Mouse (Mus musculus): ENCODE data around the gene Prkacb. TPM values are rescaled to one million over a fixed set of nuclear protein-coding genes. Genes with fewer than 3 reads are reported as not detected.

Prkacb gene
- polyA plus RNA-seq, 1 experiment from 2014 or later, result 162 TPM

DNA sequence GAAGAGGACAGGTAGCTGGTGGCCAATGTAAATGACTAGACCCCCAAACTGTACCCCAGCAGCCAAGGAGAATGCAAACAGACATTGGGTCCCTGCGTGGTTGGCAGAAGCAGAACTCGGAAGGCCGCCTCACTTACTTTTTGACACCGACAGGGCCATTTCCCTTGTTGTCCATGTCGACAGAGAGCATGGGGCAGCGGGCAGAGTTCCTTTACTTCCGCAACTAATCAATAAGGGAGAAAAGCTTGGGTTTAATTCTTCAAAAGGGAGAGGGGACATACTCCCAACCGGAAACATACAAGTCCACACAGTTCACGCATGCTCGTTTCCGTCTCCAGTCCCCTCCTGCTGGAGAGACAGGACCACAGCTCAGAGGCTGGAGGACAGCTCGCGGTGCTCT, 132.2 kb downstream of the Prkacb start:
- H3K9me3 ChIP-seq, result no peaks in the 10 kb centered on the region
- no peak overlapping the region for H3K27ac ChIP-seq (replicated peaks)
- peaks cover 23% of the 10 kb centered on the region for H3K4me1 ChIP-seq
- H3K9ac ChIP-seq (replicated peaks), result no peak overlapping the region
- 93% methylated on average over 13 of the region's 13 CpGs for WGBS
- H3K27me3 ChIP-seq, result no peaks in the 10 kb centered on the region
- no peak for ATAC-seq (replicated peaks)
- H3K36me3 ChIP-seq, result no peaks in the 10 kb centered on the region
- H3K4me2 ChIP-seq (replicated peaks), result no peak overlapping the region
- H3K4me3 ChIP-seq, result no peak overlapping the region

DNA sequence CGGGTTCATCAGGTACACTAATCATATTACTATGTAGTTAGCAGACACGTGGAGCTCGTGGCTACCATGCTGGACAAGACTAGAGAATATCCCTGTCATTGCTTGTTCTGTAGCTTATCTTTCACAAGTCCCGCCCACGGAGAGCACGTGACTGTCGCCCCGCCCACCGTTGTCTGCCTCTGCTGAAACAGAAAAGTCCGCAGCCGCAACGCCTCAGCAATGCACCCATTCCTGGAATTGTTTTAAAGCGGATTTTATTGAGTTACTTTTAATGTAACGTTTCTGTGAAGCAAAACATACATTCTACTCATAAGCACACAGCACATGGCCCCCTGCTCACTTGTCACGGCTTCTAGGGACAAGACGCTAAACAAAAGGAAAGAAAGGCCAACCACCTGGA, 133.1 kb downstream of the Prkacb start:
- Histone ChIP-seq H3K27me3 (no peaks in the 10 kb centered on the region), H3K36me3 (no peaks in the 10 kb centered on the region), H3K4me3 (no peak overlapping the region), H3K9ac (replicated peaks) (no peak overlapping the region), H3K9me3 (no peaks in the 10 kb centered on the region), H3K4me2 (replicated peaks) (no peak overlapping the region), H3K27ac (replicated peaks) (no peak overlapping the region), H3K4me1 (peaks cover 15% of the 10 kb centered on the region)
- ATAC-seq (replicated peaks), result no peak
- WGBS, result 94% methylated on average over 16 of the region's 16 CpGs

Other genes with a start within 250 kb of the Prkacb start
- not detected in 2 replicates for gene Uox, start 242.6 kb downstream of the Prkacb start, polyA plus RNA-seq (2015; fragmentation: Nextera tagmentation; extraction: Ambion mirVana)
- gene Dnase2b, start 197.4 kb downstream of the Prkacb start, polyA plus RNA-seq (2015; fragmentation: Nextera tagmentation; extraction: Ambion mirVana), result not detected in 2 replicates
- gene 4930503B20Rik, start 161.7 kb downstream of the Prkacb start, polyA plus RNA-seq (2015; fragmentation: Nextera tagmentation; extraction: Ambion mirVana), result not detected in 2 replicates
- gene Samd13, start 127.4 kb downstream of the Prkacb start, polyA plus RNA-seq (2015; fragmentation: Nextera tagmentation; extraction: Ambion mirVana), result 0.34 and 0.48 TPM in 2 replicates
- gene Ttll7, start 39.4 kb upstream of the Prkacb start, polyA plus RNA-seq (2015; fragmentation: Nextera tagmentation; extraction: Ambion mirVana), result 7.1 and 8.5 TPM in 2 replicates